Mouse (Mus musculus) liver, embryonic 16.5 days (tissue): ENCODE data around the gene Exoc3l. TPM values are rescaled to one million over a fixed set of nuclear protein-coding genes. Genes with fewer than 3 reads are reported as not detected.

Experiments used
- ATAC-seq: fragments of 200-750 bp; cut with Nextera tagmentation; 2 replicates; pipeline ENCODE4 v1.8.0; 2017; ENCODE audit warnings: low read depth, mild to moderate bottlenecking, moderate number of reproducible peaks, moderate library complexity
- H3K27ac ChIP-seq: fragments of 300-500 bp; sonication (generic); 2 replicates; pipeline ENCODE4 v1.5.1; 2014; ENCODE audit warnings: mild to moderate bottlenecking, low read length
- H3K27me3 ChIP-seq: fragments of 300-500 bp; sonication (generic); 2 replicates; pipeline ENCODE4 v1.6.1; 2014; ENCODE audit warnings: low read depth, low read length, mixed read lengths; ENCODE audit not compliant: control insufficient read depth, insufficient read depth
- H3K36me3 ChIP-seq: fragments of 300-500 bp; sonication (generic); 2 replicates; pipeline ENCODE4 v1.6.1; 2014; ENCODE audit warnings: mild to moderate bottlenecking; ENCODE audit not compliant: control insufficient read depth, insufficient read depth
- H3K4me1 ChIP-seq: fragments of 300-500 bp; sonication (generic); 2 replicates; pipeline ENCODE4 v1.6.1; 2014; ENCODE audit warnings: low read depth, low read length, mixed read lengths; ENCODE audit not compliant: control insufficient read depth
- H3K4me2 ChIP-seq: fragments of 300-500 bp; sonication (generic); 2 replicates; pipeline ENCODE4 v1.6.1; 2014; ENCODE audit warnings: low read depth, low read length, mixed read lengths
- H3K4me3 ChIP-seq: fragments of 300-500 bp; sonication (generic); 2 replicates; pipeline ENCODE4 v1.5.1; 2014; ENCODE audit warnings: low read depth, mild to moderate bottlenecking, low read length
- H3K9ac ChIP-seq: fragments of 300-500 bp; sonication (generic); 2 replicates; pipeline ENCODE4 v1.6.1; 2014; ENCODE audit warnings: low read depth, low read length
- H3K9me3 ChIP-seq: fragments of 300-500 bp; sonication (generic); replicated peaks from 2 replicates; pipeline ENCODE4 v1.6.1; 2016; ENCODE audit warnings: low read length; ENCODE audit not compliant: control insufficient read depth
- WGBS: fragments of 180-500 bp; shearing (Covaris S2); extraction: QIAGEN DNeasy Blood & Tissue Kit; methylation state at CpG from one replicate; pipeline ENCODE4 v1.1.7; 2014; ENCODE audit not compliant: insufficient replicate concordance; 5-methylcytosine and 5-hydroxymethylcytosine counted together
- microRNA counts: library from miRNA; unstranded; fragments of <30 nt; microRNA quantifications from one replicate; lab custom pipeline; 2016
- microRNA-seq: library from miRNA; unstranded; fragments of <30 nt; microRNA quantifications from one replicate; pipeline ENCODE4, GENCODE M21; 2016
- polyA plus RNA-seq: library from polyadenylated mRNA; unstranded; fragments of >200 nt; fragmentation: Nextera tagmentation; extraction: Ambion mirVana; gene quantifications from 2 replicates; pipeline ENCODE4 v1.2.1, GENCODE M21; 2015

Exoc3l gene
- polyA plus RNA-seq, 1 experiment from 2014 or later: 6.5 TPM

DNA sequence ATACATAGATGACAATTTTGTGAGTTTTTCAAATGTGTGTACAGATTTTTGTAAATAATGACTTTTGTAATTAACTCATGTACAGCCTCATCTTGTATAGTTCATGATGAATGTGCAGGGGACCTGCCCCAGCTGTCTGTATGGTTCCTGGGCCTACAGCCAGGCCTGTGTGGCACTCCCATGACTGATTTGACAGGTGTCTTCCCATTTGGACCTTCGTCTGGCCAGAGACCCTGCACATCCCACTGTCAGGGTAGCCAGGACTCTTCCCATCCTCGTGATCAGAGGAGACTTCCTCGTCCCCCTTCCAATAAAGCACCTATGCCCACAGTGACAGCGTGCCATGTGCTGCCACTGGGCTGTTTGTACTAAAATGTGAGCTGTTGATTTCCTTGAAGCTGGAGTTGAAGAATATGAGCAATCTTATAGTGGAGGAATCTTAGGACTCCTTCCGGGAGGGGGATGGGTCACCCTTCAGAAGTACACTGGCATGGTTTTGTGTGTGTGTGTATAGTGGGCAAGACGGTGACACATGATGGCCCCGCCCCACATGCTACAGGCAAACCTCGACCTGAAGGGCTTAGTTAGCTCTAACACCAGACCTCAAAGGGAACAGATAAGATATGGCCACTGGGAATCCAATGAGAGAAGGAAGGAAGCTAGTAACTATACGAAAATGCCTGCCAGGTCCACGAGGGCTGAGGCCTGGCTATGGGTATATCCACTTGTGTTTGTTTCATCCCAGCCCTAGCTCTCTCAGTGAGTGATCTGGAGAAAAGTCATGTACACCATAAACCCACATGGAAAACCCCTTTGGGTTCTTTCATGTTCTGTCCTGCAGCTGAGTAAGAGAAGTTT lies 43.0 kb downstream of the Exoc3l start:
- 55% methylated on average over 10 of the region's 10 CpGs for WGBS
- Histone ChIP-seq H3K9ac (no peak overlapping the region), H3K27me3 (no peaks in the 10 kb centered on the region), H3K36me3 (peaks cover 40% of the 10 kb centered on the region), H3K9me3 (no peaks in the 10 kb centered on the region), H3K4me3 (no peak overlapping the region), H3K4me2 (no peak overlapping the region), H3K4me1 (peaks cover 31% of the 10 kb centered on the region), H3K27ac (no peak overlapping the region)
- ATAC-seq: no peak

DNA sequence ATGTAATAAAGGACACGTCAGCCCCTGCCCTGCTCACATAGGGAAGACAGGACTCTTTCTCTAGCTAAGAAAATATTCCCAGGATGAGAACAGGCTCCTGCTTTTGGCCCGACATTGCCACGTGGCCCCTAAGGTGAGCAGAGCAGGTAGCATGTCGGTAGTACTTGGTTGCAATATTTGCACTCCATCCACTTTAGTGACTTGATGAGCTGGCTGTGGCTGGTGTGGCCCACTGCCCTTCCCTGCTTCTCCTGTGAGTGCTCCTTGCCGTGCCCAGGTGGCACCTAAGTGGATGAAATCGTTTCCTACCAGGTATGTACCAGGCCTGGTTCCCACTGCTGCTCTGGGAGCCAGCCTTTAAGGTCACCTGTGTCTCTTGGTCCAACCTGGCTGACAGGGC lies 43.9 kb downstream of the Exoc3l start:
- 81% methylated on average over 6 of the region's 6 CpGs for WGBS
- Histone ChIP-seq H3K4me1 (peaks cover 31% of the 10 kb centered on the region), H3K9me3 (no peaks in the 10 kb centered on the region), H3K4me2 (no peak overlapping the region), H3K27me3 (no peaks in the 10 kb centered on the region), H3K36me3 (peaks cover 40% of the 10 kb centered on the region), H3K4me3 (no peak overlapping the region), H3K9ac (no peak overlapping the region), H3K27ac (no peak overlapping the region)
- ATAC-seq: no peak

DNA sequence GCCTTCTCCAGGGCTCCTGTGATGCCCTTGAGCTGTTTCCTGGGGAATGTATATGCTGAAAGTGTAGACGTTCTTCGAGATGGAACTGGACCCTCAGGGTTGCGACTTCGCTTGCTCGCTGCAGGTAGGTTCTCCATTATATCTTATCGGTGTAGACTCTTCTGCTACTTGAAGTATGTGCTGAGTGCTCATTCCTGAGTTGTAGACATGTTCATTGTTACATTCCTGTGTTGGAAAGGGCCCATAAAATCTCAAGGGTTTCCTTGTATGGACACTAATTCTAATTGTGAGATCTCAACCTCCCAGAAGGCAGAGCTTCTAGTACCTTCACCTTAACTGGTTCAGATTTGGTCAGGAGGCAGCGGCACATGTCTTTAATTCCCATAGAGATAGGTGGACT lies 54.9 kb downstream of the Exoc3l start:
- Histone ChIP-seq H3K4me3 (no peak overlapping the region), H3K27ac (no peak overlapping the region), H3K4me2 (no peak overlapping the region), H3K27me3 (no peaks in the 10 kb centered on the region), H3K9ac (no peak overlapping the region), H3K9me3 (no peaks in the 10 kb centered on the region), H3K36me3 (peaks cover 19% of the 10 kb centered on the region), H3K4me1 (no peaks in the 10 kb centered on the region)
- 91% methylated on average over 7 of the region's 7 CpGs for WGBS
- ATAC-seq: no peak

MicroRNA genes within 50 kb of the gene (microRNA counts, 519-probe panel; counts per million panel counts)
- microRNA mmu-miR-328 (lab: Ali Mortazavi, UCI): 1,734 counts per million, percentile 19 among the panel's probes with 10 or more counts

Small RNA genes within 50 kb of the gene (microRNA-seq; reads per million reads assigned to microRNA genes)
- gene Gm27320 (not detected), gene Mir328 (319 reads per million, percentile 66 among the genes with 10 or more reads in this experiment)

Other genes with a start within 250 kb of the Exoc3l start
- 0.71 and 0.83 TPM in 2 replicates for gene Ces3a, start 247.5 kb downstream of the Exoc3l start, polyA plus RNA-seq
- gene Ces3b, start 212.3 kb downstream of the Exoc3l start, polyA plus RNA-seq: not detected in 2 replicates
- gene Ces4a, start 164.3 kb downstream of the Exoc3l start, polyA plus RNA-seq: not detected in 2 replicates
- gene Cbfb, start 125.4 kb downstream of the Exoc3l start, polyA plus RNA-seq: 6.6 and 7.5 TPM in 2 replicates
- gene D230025D16Rik, start 71.0 kb downstream of the Exoc3l start, polyA plus RNA-seq: 18.7 and 19.7 TPM in 2 replicates
- 2.1 and 2.5 TPM in 2 replicates for gene B3gnt9, start 40.9 kb downstream of the Exoc3l start, polyA plus RNA-seq
- gene Tradd, start 31.5 kb downstream of the Exoc3l start, polyA plus RNA-seq: 12.5 and 14.0 TPM in 2 replicates
- 1.4 TPM in 2 replicates for gene Fbxl8, start 31.5 kb downstream of the Exoc3l start, polyA plus RNA-seq
- gene Hsf4, start 26.3 kb downstream of the Exoc3l start, polyA plus RNA-seq: 0.08 and 0.09 TPM in 2 replicates
- gene Nol3, start 20.0 kb downstream of the Exoc3l start, polyA plus RNA-seq: 0.12 and 0.19 TPM in 2 replicates
- 0.55 and 0.84 TPM in 2 replicates for gene 4931428F04Rik, start 6.2 kb downstream of the Exoc3l start, polyA plus RNA-seq
- 169 and 187 TPM in 2 replicates for gene E2f4, start 1.6 kb upstream of the Exoc3l start, polyA plus RNA-seq
- gene Elmo3, start 9.5 kb upstream of the Exoc3l start, polyA plus RNA-seq: 4.7 and 5.3 TPM in 2 replicates
- 11.1 and 12.5 TPM in 2 replicates for gene Lrrc29, start 30.2 kb upstream of the Exoc3l start, polyA plus RNA-seq
- 81.4 and 82.0 TPM in 2 replicates for gene Tmem208, start 30.3 kb upstream of the Exoc3l start, polyA plus RNA-seq
- gene Fhod1, start 51.9 kb upstream of the Exoc3l start, polyA plus RNA-seq: 0.46 and 0.60 TPM in 2 replicates
- 0.13 TPM in 2 replicates for gene Slc9a5, start 52.7 kb upstream of the Exoc3l start, polyA plus RNA-seq
- gene Plekhg4, start 77.2 kb upstream of the Exoc3l start, polyA plus RNA-seq: not detected in 2 replicates
- not detected in 2 replicates for gene Kctd19, start 117.4 kb upstream of the Exoc3l start, polyA plus RNA-seq
- 0.09 TPM in 1 of 2 replicates, not detected in the other for gene Lrrc36, start 117.5 kb upstream of the Exoc3l start, polyA plus RNA-seq
- 2.8 and 5.9 TPM in 2 replicates for gene Tppp3, start 175.4 kb upstream of the Exoc3l start, polyA plus RNA-seq
- 1.6 and 2.2 TPM in 2 replicates for gene Zdhhc1, start 200.8 kb upstream of the Exoc3l start, polyA plus RNA-seq
- 0.34 and 0.66 TPM in 2 replicates for gene Hsd11b2, start 222.7 kb upstream of the Exoc3l start, polyA plus RNA-seq